Mouse (Mus musculus): ENCODE data around the gene Epha1. TPM values are rescaled to one million over a fixed set of nuclear protein-coding genes. Genes with fewer than 3 reads are reported as not detected.

Gene Epha1
- polyA plus RNA-seq, 1 experiment from 2014 or later = 4.0 TPM

- no peaks in the 10 kb centered on the region for H3K36me3 ChIP-seq (ENCODE audit: control insufficient read depth, insufficient read depth, low read length)
- no peaks in the 10 kb centered on the region for H3K9me3 ChIP-seq (ENCODE audit: control insufficient read depth, low read depth, low read length)
- no peaks in the 10 kb centered on the region for H3K4me1 ChIP-seq (ENCODE audit: control insufficient read depth, insufficient read depth, low read length)
- no peaks in the 10 kb centered on the region for H3K27me3 ChIP-seq (ENCODE audit: control insufficient read depth, insufficient read depth, low read length)
- H3K4me3 ChIP-seq (ENCODE audit: low read depth, low read length) = no peak overlapping the region
- H3K4me2 ChIP-seq (replicated peaks; ENCODE audit: low read depth, low read length) = no peak overlapping the region
- no peak for ATAC-seq (ENCODE audit: insufficient number of reproducible peaks, insufficient read depth, low FRiP score, low read depth)
- H3K9ac ChIP-seq (replicated peaks; ENCODE audit: low read depth, low read length) = no peak overlapping the region
- no peak overlapping the region for H3K27ac ChIP-seq (ENCODE audit: low read length)
- 81% methylated on average over 3 of the region's 3 CpGs for WGBS
Measured at GRCm38 (mm10) chr6:42330216-42330615, 42.9 kb downstream of the Epha1 start.

GRCm38 (mm10) chr6:42328757-42329156 lies 44.3 kb downstream of the Epha1 start:
- H3K4me3 ChIP-seq (ENCODE audit: low read depth, low read length) = no peak overlapping the region
- no peak overlapping the region for H3K27ac ChIP-seq (ENCODE audit: low read length)
- no peak overlapping the region for H3K4me2 ChIP-seq (replicated peaks; ENCODE audit: low read depth, low read length)
- WGBS = 68% methylated on average over 3 of the region's 3 CpGs
- no peaks in the 10 kb centered on the region for H3K27me3 ChIP-seq (ENCODE audit: control insufficient read depth, insufficient read depth, low read length)
- no peak for ATAC-seq (ENCODE audit: insufficient number of reproducible peaks, insufficient read depth, low FRiP score, low read depth)
- no peaks in the 10 kb centered on the region for H3K9me3 ChIP-seq (ENCODE audit: control insufficient read depth, low read depth, low read length)
- no peak overlapping the region for H3K9ac ChIP-seq (replicated peaks; ENCODE audit: low read depth, low read length)
- H3K36me3 ChIP-seq (ENCODE audit: control insufficient read depth, insufficient read depth, low read length) = no peaks in the 10 kb centered on the region
- peaks cover 4% of the 10 kb centered on the region; the same call in 1 of the 2 replicates for H3K4me1 ChIP-seq (ENCODE audit: control insufficient read depth, insufficient read depth, low read length)

GRCm38 (mm10) chr6:42326509-42326908 lies 46.6 kb downstream of the Epha1 start:
- Histone ChIP-seq H3K9me3 (ENCODE audit: control insufficient read depth, low read depth, low read length) (no peaks in the 10 kb centered on the region), H3K27ac (ENCODE audit: low read length) (no peak overlapping the region), H3K9ac (replicated peaks; ENCODE audit: low read depth, low read length) (no peak overlapping the region), H3K4me1 (ENCODE audit: control insufficient read depth, insufficient read depth, low read length) (peaks cover 8% of the 10 kb centered on the region; the same call in 1 of the 2 replicates), H3K27me3 (ENCODE audit: control insufficient read depth, insufficient read depth, low read length) (peaks cover 11% of the 10 kb centered on the region; the same call in 1 of the 2 replicates), H3K36me3 (ENCODE audit: control insufficient read depth, insufficient read depth, low read length) (no peaks in the 10 kb centered on the region), H3K4me2 (replicated peaks; ENCODE audit: low read depth, low read length) (no peak overlapping the region), H3K4me3 (ENCODE audit: low read depth, low read length) (no peak overlapping the region)
- WGBS = 87% methylated on average over 3 of the region's 3 CpGs
- no peak for ATAC-seq (ENCODE audit: insufficient number of reproducible peaks, insufficient read depth, low FRiP score, low read depth)

GRCm38 (mm10) chr6:42325268-42325609 lies 47.8 kb downstream of the Epha1 start:
- H3K27me3 ChIP-seq (ENCODE audit: control insufficient read depth, insufficient read depth, low read length) = peaks cover 11% of the 10 kb centered on the region; the same call in 1 of the 2 replicates
- peaks cover 8% of the 10 kb centered on the region; the same call in 1 of the 2 replicates for H3K4me1 ChIP-seq (ENCODE audit: control insufficient read depth, insufficient read depth, low read length)
- H3K27ac ChIP-seq (ENCODE audit: low read length) = no peak overlapping the region
- no peak overlapping the region for H3K9ac ChIP-seq (replicated peaks; ENCODE audit: low read depth, low read length)
- H3K4me3 ChIP-seq (ENCODE audit: low read depth, low read length) = peak overlapping the region; percentile 58
- WGBS = 3% methylated on average over 7 of the region's 7 CpGs
- no peaks in the 10 kb centered on the region for H3K36me3 ChIP-seq (ENCODE audit: control insufficient read depth, insufficient read depth, low read length)
- H3K4me2 ChIP-seq (replicated peaks; ENCODE audit: low read depth, low read length) = peak overlapping the region; percentile 94
- no peaks in the 10 kb centered on the region for H3K9me3 ChIP-seq (ENCODE audit: control insufficient read depth, low read depth, low read length)
- ATAC-seq (ENCODE audit: insufficient number of reproducible peaks, insufficient read depth, low FRiP score, low read depth) = no peak

- H3K36me3 ChIP-seq (ENCODE audit: control insufficient read depth, insufficient read depth, low read length) = no peaks in the 10 kb centered on the region
- under 1% methylated on average over 51 of the region's 68 CpGs for WGBS
- H3K4me3 ChIP-seq (ENCODE audit: low read depth, low read length) = peak within 1 kb of the TSS; percentile 58
- peak; percentile 78; the same call in 1 of the 2 replicates for ATAC-seq (ENCODE audit: insufficient number of reproducible peaks, insufficient read depth, low FRiP score, low read depth)
- peak within 1 kb of the TSS; percentile 33; the same call in 1 of the 2 replicates for H3K9ac ChIP-seq (replicated peaks; ENCODE audit: low read depth, low read length)
- peak within 1 kb of the TSS; percentile 94 for H3K4me2 ChIP-seq (replicated peaks; ENCODE audit: low read depth, low read length)
- peaks cover 8% of the 10 kb centered on the region; the same call in 1 of the 2 replicates for H3K4me1 ChIP-seq (ENCODE audit: control insufficient read depth, insufficient read depth, low read length)
- no peaks in the 10 kb centered on the region for H3K9me3 ChIP-seq (ENCODE audit: control insufficient read depth, low read depth, low read length)
- H3K27me3 ChIP-seq (ENCODE audit: control insufficient read depth, insufficient read depth, low read length) = peaks cover 11% of the 10 kb centered on the region; the same call in 1 of the 2 replicates
- H3K27ac ChIP-seq (ENCODE audit: low read length) = no peak within 1 kb of the TSS
Measured at GRCm38 (mm10) chr6:42324482-42325267, 48.4 kb downstream of the Epha1 start, which contains the start of gene Fam131b. Fam131b (minus strand) TSS chr6:42324643.

GRCm38 (mm10) chr6:42324067-42324481 lies 49.0 kb downstream of the Epha1 start:
- no peaks in the 10 kb centered on the region for H3K9me3 ChIP-seq (ENCODE audit: control insufficient read depth, low read depth, low read length)
- H3K27ac ChIP-seq (ENCODE audit: low read length) = no peak overlapping the region
- H3K4me1 ChIP-seq (ENCODE audit: control insufficient read depth, insufficient read depth, low read length) = peaks cover 8% of the 10 kb centered on the region; the same call in 1 of the 2 replicates
- H3K27me3 ChIP-seq (ENCODE audit: control insufficient read depth, insufficient read depth, low read length) = peaks cover 11% of the 10 kb centered on the region; the same call in 1 of the 2 replicates
- peak overlapping the region; percentile 33; the same call in 1 of the 2 replicates for H3K9ac ChIP-seq (replicated peaks; ENCODE audit: low read depth, low read length)
- peak overlapping the region; percentile 94 for H3K4me2 ChIP-seq (replicated peaks; ENCODE audit: low read depth, low read length)
- WGBS = under 1% methylated on average over 28 of the region's 32 CpGs
- H3K4me3 ChIP-seq (ENCODE audit: low read depth, low read length) = peak overlapping the region; percentile 58
- ATAC-seq (ENCODE audit: insufficient number of reproducible peaks, insufficient read depth, low FRiP score, low read depth) = peak; percentile 38; the same call in 1 of the 2 replicates
- no peaks in the 10 kb centered on the region for H3K36me3 ChIP-seq (ENCODE audit: control insufficient read depth, insufficient read depth, low read length)

- H3K9ac ChIP-seq (replicated peaks; ENCODE audit: low read depth, low read length) = peak overlapping the region; percentile 33; the same call in 1 of the 2 replicates
- no peaks in the 10 kb centered on the region for H3K9me3 ChIP-seq (ENCODE audit: control insufficient read depth, low read depth, low read length)
- under 1% methylated on average over 28 of the region's 28 CpGs for WGBS
- H3K27me3 ChIP-seq (ENCODE audit: control insufficient read depth, insufficient read depth, low read length) = peaks cover 11% of the 10 kb centered on the region; the same call in 1 of the 2 replicates
- ATAC-seq (ENCODE audit: insufficient number of reproducible peaks, insufficient read depth, low FRiP score, low read depth) = peak; percentile 43; the same call in 1 of the 2 replicates
- peak overlapping the region; percentile 94 for H3K4me2 ChIP-seq (replicated peaks; ENCODE audit: low read depth, low read length)
- H3K36me3 ChIP-seq (ENCODE audit: control insufficient read depth, insufficient read depth, low read length) = no peaks in the 10 kb centered on the region
- peaks cover 8% of the 10 kb centered on the region; the same call in 1 of the 2 replicates for H3K4me1 ChIP-seq (ENCODE audit: control insufficient read depth, insufficient read depth, low read length)
- peak overlapping the region; percentile 58 for H3K4me3 ChIP-seq (ENCODE audit: low read depth, low read length)
- no peak overlapping the region for H3K27ac ChIP-seq (ENCODE audit: low read length)
Measured at GRCm38 (mm10) chr6:42323371-42324066, 49.5 kb downstream of the Epha1 start.

GRCm38 (mm10) chr6:42318293-42318692 lies 54.8 kb downstream of the Epha1 start:
- Histone ChIP-seq H3K27ac (ENCODE audit: low read length) (no peak overlapping the region), H3K4me3 (ENCODE audit: low read depth, low read length) (no peak overlapping the region), H3K4me2 (replicated peaks; ENCODE audit: low read depth, low read length) (no peak overlapping the region), H3K36me3 (ENCODE audit: control insufficient read depth, insufficient read depth, low read length) (no peaks in the 10 kb centered on the region), H3K9me3 (ENCODE audit: control insufficient read depth, low read depth, low read length) (no peaks in the 10 kb centered on the region), H3K9ac (replicated peaks; ENCODE audit: low read depth, low read length) (no peak overlapping the region), H3K4me1 (ENCODE audit: control insufficient read depth, insufficient read depth, low read length) (no peaks in the 10 kb centered on the region), H3K27me3 (ENCODE audit: control insufficient read depth, insufficient read depth, low read length) (peaks cover 6% of the 10 kb centered on the region; the same call in 1 of the 2 replicates)
- ATAC-seq (ENCODE audit: insufficient number of reproducible peaks, insufficient read depth, low FRiP score, low read depth) = no peak
- whole genome bisulfite sequencing = 68% methylated on average over 4 of the region's 4 CpGs

Data from stomach, embryonic 14.5 days (tissue).